ENCODE assay signal across 11 mouse cellular contexts in genomic region chr11:77070721-77071120, GRCm38 (mm10). TPM values are rescaled to one million over a fixed set of nuclear protein-coding genes. Genes with fewer than 3 reads are reported as not detected.
DNase-seq lines count a peak whose midpoint lies in the region; ATAC-seq lines count a peak whose summit lies in the region.
"Had no signal": no experiment of that assay in that cellular context is flagged by ENCODE, and none has a peak within 500 bp of the region (broad histone marks: within the 10 kb centered on the region; RNA-seq: fewer than 3 reads in every experiment).

No protein-coding gene starts in this region.

- H3K9ac ChIP-seq in hindbrain, embryonic 11.5 days (ENCODE audit: low read depth, low read length), result no peak overlapping the region
- H3K9ac ChIP-seq in hindbrain, embryonic 14.5 days, result no peak overlapping the region
- H3K9ac ChIP-seq in forebrain, embryonic 12.5 days, result no peak overlapping the region
- H3K9ac ChIP-seq: liver, embryonic 15.5 days; neural tube, embryonic 12.5 days; stomach, embryonic 15.5 days had no signal

- H3K9me3 ChIP-seq in hindbrain, embryonic 11.5 days (ENCODE audit: control insufficient read depth, low read length), result no peaks in the 10 kb centered on the region
- H3K9me3 ChIP-seq in hindbrain, embryonic 14.5 days (ENCODE audit: control insufficient read depth, low read length), result no peaks in the 10 kb centered on the region
- no peaks in the 10 kb centered on the region for H3K9me3 ChIP-seq in forebrain, embryonic 12.5 days
- H3K9me3 ChIP-seq: liver, embryonic 15.5 days; neural tube, embryonic 12.5 days; stomach, embryonic 15.5 days had no signal

- H3K27me3 ChIP-seq in hindbrain, embryonic 11.5 days (ENCODE audit: control insufficient read depth, insufficient read depth, low read length), result no peaks in the 10 kb centered on the region
- no peaks in the 10 kb centered on the region for H3K27me3 ChIP-seq in hindbrain, embryonic 14.5 days (ENCODE audit: control insufficient read depth, insufficient read depth, low read length)
- H3K27me3 ChIP-seq in forebrain, embryonic 12.5 days, result no peaks in the 10 kb centered on the region
- H3K27me3 ChIP-seq: liver, embryonic 15.5 days; neural tube, embryonic 12.5 days; stomach, embryonic 15.5 days had no signal

- no peak for ATAC-seq in hindbrain, embryonic 11.5 days (ENCODE audit: low FRiP score)
- no peak for ATAC-seq in hindbrain, embryonic 14.5 days (ENCODE audit: low FRiP score)
- no peak for ATAC-seq in forebrain, embryonic 12.5 days (ENCODE audit: low FRiP score)
- ATAC-seq: intestine, embryonic 16.5 days had no signal

- H3K4me3 ChIP-seq in hindbrain, embryonic 11.5 days (ENCODE audit: low read depth, low read length), result no peak overlapping the region
- no peak overlapping the region for H3K4me3 ChIP-seq in hindbrain, embryonic 14.5 days (replicated peaks; ENCODE audit: low read length)
- H3K4me3 ChIP-seq in forebrain, embryonic 12.5 days (replicated peaks), result no peak overlapping the region
- H3K4me3 ChIP-seq: liver, embryonic 15.5 days; neural tube, embryonic 12.5 days; stomach, embryonic 15.5 days had no signal

- no peak overlapping the region for H3K27ac ChIP-seq in hindbrain, embryonic 11.5 days (ENCODE audit: low read depth, low read length)
- no peak overlapping the region for H3K27ac ChIP-seq in hindbrain, embryonic 14.5 days
- H3K27ac ChIP-seq in forebrain, embryonic 12.5 days, result no peak overlapping the region
- H3K27ac ChIP-seq: liver, embryonic 15.5 days; neural tube, embryonic 12.5 days; stomach, embryonic 15.5 days had no signal

- H3K4me2 ChIP-seq in hindbrain, embryonic 11.5 days (replicated peaks; ENCODE audit: low read depth, low read length), result no peak overlapping the region
- H3K4me2 ChIP-seq in hindbrain, embryonic 14.5 days (replicated peaks), result no peak overlapping the region
- no peak overlapping the region for H3K4me2 ChIP-seq in forebrain, embryonic 12.5 days
- H3K4me2 ChIP-seq: liver, embryonic 15.5 days; neural tube, embryonic 12.5 days; stomach, embryonic 15.5 days had no signal

- DNase-seq in hindbrain, embryonic 11.5 days (ENCODE audit: low spot score), result peak; percentile 12
- no peak for DNase-seq in hindbrain, embryonic 14.5 days (ENCODE audit: low spot score)
- DNase-seq in thymus, postnatal 0 days (ENCODE audit: low spot score), result peak; percentile 7
- DNase-seq in thymus, postnatal 10 days (ENCODE audit: low spot score in 2 of 2), result no peak
- DNase-seq in c-Kit-positive CD71-positive TER-119-positive erythroid progenitor cells, embryonic 14.5 days (ENCODE audit: low spot score), result peak; percentile 3
- peak; percentile 46 for DNase-seq in thymus, postnatal 4 days

- 80% methylated on average over 4 of the region's 4 CpGs for WGBS in hindbrain, embryonic 11.5 days
- 83% methylated on average over 4 of the region's 4 CpGs for whole genome bisulfite sequencing in hindbrain, embryonic 14.5 days
- 80% methylated on average over 4 of the region's 4 CpGs for WGBS in forebrain, embryonic 12.5 days

- no peaks in the 10 kb centered on the region for H3K4me1 ChIP-seq in hindbrain, embryonic 11.5 days (replicated peaks; ENCODE audit: control insufficient read depth, insufficient read depth, low read length)
- H3K4me1 ChIP-seq in hindbrain, embryonic 14.5 days (replicated peaks; ENCODE audit: control insufficient read depth, insufficient read depth, low read length), result no peaks in the 10 kb centered on the region
- no peaks in the 10 kb centered on the region for H3K4me1 ChIP-seq in forebrain, embryonic 12.5 days
- H3K4me1 ChIP-seq: neural tube, embryonic 12.5 days; stomach, embryonic 15.5 days had no signal

- H3K36me3 ChIP-seq in hindbrain, embryonic 11.5 days (ENCODE audit: control insufficient read depth, insufficient read depth, low read length), result 0 out of 2 replicates have a peak, but pooled peaks cover 4% of the 10 kb centered on the region
- peaks cover 37% of the 10 kb centered on the region for H3K36me3 ChIP-seq in hindbrain, embryonic 14.5 days (replicated peaks; ENCODE audit: control insufficient read depth, insufficient read depth)
- peaks cover 37% of the 10 kb centered on the region for H3K36me3 ChIP-seq in forebrain, embryonic 12.5 days (replicated peaks)

RNA-seq across cellular contexts. Expression of gene Nsrp1, which starts 7.5 kb away (rescaled TPM):
- polyA plus RNA-seq in hindbrain, embryonic 11.5 days (2014; fragmentation: Nextera tagmentation; extraction: Ambion mirVana), result 57.0 and 67.4 TPM in 2 replicates
- 35.2 and 45.6 TPM in 2 replicates for polyA plus RNA-seq in hindbrain, embryonic 14.5 days (2014; fragmentation: Nextera tagmentation; extraction: Ambion mirVana)
- 87.0 and 90.7 TPM in 2 replicates for polyA plus RNA-seq in thymus, postnatal 0 days (2015; fragmentation: Nextera tagmentation; extraction: Ambion mirVana)
- polyA plus RNA-seq in forebrain, embryonic 12.5 days (2016; fragmentation: Nextera tagmentation; extraction: Ambion mirVana), result 75.6 and 79.9 TPM in 2 replicates

Comparison
In these comparisons a context has a peak if more than half of its experiments do, and no peak if none do; other contexts are left out.
1. DNase-seq: peak in hindbrain, embryonic 11.5 days (single experiment), thymus, postnatal 0 days (single experiment), c-Kit-positive CD71-positive TER-119-positive erythroid progenitor cells, embryonic 14.5 days (single experiment) and thymus, postnatal 4 days (single experiment); none in hindbrain, embryonic 14.5 days (single experiment) and thymus, postnatal 10 days (0 of 2).